Mouse (Mus musculus) inflammation-experienced regulatory T-cells, adult 6 months (primary cell): ENCODE results near the gene Methig1. TPM values are rescaled to one million over a fixed set of nuclear protein-coding genes. Genes with fewer than 3 reads are reported as not detected.
"Not testable (repeated sequence)": the region's sequence is repeated elsewhere in the genome, so short reads cannot be mapped to it uniquely, and the experiment has no call there.

Source experiments
- ATAC-seq: one replicate; pipeline ENCODE4 v1.8.0; 2017
- polyA plus RNA-seq, 3 experiments: library from polyadenylated mRNA; unstranded; fragments of 100-300 nt; shearing (Covaris generic); gene quantifications; one replicate each; pipeline ENCODE4 v1.2.1; 2017

Gene Methig1
- under 1 TPM in 1 of 3 experiments, not detected in 2; 0.36 TPM for polyA plus RNA-seq

DNA sequence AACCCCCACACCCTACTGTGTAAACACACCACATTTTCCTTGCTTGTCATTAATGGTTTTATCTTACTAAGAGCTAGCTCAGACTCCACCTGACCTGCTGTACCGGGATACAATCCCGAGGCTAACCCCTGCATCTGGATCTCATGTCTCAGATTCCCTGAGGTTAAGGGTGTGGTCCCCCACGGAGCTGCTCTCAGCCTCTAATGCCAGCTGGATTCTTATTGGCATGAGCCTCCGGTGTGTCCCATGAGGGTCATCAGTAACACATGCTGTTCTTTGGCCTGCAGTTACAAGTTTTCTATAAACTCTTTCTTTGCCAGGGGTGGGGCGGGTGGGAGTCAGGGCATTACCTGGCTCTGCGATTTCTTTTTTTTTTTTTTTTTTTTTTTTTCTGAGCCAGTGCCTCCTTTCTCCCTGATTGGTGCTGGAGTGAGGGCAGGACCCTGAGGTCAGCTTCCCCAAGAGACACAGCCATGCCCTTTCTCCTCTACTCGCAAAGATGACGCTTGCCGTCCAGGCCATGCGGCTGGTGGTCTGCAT is at the start of gene Methig1, which contains the start of gene Mettl7a2:
Gene Methig1 (plus strand): TSS at position 439 of the 540 bp plus-strand sequence.
Gene Mettl7a2 (plus strand): TSS at position 490 of the 540 bp plus-strand sequence.
- ATAC-seq, result no peak

DNA sequence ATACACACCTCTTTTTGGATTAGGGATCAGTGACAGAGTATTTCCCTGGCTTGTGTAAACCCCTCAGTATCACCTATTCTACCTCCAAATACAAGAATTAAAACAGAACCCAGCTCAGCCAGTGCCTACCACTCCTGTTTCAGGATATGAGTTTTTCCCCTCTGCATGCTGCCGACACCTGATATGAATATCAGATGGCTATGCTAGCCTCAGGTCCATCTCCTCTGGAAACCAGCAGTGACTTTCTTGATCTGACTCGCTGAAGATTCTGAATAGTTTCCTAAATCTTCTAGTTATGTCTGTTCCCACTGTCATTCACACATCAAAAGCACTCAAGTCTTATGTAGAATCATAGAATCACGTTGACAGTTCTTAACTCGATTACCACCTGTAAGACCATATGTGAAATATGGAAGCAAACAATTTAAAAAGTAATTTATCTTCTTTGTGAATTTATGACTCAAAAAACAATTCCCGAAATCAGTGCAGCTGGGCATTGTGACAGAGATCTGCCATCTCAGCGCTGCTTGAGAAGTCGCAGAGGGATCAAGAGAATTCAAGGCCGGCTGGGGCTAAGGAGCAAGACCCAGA is 49.4 kb upstream of the Methig1 start:
- ATAC-seq, result no peak

DNA sequence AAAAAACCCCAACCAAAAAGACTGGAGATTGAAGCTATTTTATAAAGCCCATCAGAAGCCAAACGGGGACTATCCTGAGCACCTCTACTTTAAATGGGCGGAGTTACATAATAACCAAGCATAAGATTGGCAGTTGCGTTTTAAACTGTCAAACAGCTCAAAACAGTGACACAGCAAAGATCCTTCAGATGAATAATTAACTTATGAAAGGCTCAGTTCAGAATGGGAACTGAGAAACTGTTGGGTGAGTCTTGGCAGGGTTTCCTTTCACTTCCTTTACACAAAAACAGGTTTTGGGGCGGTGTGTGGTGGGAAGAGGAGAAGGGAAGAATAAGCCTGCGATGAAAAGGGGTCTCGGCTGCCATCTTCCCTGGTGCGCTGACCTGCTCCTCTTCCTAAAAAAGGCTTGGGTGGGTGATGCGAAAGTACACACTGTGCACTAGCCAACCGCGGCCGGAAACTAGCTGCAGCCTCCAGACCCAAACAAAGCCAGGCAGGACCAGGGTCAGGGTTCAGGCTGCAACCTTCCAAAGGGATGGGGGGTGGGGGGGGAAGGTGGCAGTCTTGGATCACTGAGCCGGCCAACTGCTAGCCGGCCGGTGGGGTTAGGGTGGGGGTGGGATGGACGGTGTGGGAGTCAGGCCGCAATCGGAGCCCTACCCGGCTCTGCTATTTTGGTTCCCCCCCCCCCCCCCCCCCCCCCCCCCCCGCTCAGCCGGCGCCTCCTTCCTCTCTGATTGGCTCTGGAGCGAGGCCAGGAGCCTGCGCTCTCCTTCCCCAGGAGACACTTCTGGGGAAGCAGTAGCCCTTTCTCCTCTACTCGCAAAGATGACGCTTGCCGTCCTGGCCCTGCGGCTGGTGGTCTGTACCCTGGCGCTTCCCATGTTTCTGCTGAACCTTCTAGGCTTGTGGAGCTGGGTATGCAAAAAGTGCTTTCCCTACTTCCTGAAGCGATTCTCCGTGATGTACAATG is 48.6 kb upstream of the Methig1 start, which contains the start of gene Mettl7a1:
Gene Mettl7a1 (plus strand): TSS at position 122 of the 973 bp plus-strand sequence.
- ATAC-seq, result peak; percentile 72

DNA sequence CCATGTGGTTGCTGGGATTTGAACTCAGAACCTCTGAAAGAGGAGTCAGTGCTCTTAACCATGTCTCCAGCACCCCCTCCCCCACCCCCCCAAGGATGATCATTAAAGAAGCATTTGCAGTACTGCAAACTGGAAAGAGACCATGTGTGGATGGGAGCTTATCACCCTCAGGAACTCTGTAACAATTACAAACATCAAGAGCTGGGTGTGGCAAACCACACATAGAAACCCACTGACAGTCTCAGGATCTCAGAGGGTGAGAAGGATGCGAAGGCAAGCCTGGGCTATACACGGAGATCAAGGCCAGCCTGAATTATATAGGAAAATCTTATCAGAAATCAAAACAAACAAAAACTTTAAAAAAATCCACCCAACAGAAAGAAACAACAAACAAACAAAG is 46.7 kb upstream of the Methig1 start:
- ATAC-seq, result no peak

DNA sequence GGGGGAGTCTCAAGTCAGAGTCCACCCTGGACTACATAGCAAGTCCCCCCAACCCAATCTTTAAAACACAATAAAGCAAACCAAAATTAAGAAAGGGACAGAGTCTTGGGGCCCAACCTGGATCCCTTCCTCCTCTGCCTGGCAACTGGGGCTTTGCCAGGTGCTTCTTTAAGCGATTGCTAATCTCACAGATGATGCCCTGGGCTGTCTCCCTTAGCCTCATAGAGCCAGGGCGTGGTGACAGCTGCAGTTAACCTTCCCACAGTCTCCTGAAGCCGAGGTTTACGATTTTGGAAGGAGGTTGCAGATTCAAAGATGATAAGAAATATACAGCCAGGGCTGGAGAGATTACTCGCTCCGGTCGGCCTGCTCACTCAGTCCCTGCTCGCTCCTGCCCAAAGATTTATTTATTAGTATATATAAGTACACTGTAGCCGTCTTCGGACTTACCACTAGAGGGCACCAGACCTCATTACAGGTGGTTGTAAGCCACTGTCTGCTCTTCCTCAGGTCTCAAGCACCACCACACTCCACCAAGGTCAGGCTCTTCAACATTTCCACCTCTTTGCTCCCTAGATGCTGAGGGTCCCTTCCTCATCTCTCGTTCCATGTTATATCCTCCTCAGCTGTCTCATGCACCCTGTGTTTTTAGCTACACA is 45.4 kb upstream of the Methig1 start:
- peak; percentile 46 for ATAC-seq

DNA sequence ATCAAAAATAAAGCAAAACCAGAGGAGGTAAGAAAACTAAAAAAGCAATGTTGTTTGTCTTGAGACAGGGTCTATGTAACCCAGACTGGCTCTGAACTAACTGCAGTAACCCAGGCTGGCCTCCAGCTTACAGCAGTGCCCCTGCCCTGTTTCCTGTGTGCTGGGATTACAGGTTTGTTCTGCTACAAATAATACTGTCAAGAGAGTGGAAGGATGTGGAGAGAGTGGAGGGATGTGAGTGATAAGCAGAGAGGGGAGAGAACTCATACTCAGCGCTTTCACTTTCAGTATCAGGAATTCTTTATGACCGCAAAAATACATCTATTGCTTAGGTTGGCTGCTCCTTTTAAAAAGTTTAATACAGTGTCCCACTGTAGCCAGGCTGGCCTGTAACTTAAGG is 40.6 kb upstream of the Methig1 start:
- peak; percentile 90 for ATAC-seq

DNA sequence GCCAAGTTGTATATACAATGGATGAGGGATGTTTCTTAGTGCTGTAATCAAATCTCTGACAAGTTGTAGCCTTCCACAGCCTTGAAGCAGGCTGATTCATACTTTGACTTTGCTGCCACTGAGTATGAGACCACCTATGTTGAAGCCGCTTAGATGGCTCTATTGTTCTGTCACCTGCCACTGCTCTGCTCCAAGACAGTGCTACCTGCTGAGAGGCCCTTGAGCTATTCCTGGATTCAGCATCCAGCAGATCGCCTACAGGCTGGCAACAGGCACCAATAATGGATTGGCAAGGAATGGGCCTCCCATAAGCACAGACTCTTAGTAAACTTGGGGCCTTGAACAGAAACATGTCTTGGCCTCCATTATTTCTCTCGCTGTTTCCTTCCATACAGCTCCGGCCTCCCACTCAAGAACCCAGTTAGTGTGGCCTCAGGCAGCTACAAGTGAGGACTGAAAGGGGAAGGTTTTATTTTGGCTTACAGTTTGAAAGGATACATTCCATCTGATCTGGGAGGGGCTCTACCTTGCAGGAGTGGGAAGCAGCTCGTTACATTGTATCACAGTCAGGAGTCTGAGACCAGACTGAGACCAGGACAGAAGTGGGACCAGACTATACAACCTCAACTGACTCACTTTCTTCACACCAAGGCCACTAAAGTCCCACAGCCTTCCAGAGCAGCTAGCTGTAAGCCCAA is 38.4 kb upstream of the Methig1 start:
- no peak for ATAC-seq

DNA sequence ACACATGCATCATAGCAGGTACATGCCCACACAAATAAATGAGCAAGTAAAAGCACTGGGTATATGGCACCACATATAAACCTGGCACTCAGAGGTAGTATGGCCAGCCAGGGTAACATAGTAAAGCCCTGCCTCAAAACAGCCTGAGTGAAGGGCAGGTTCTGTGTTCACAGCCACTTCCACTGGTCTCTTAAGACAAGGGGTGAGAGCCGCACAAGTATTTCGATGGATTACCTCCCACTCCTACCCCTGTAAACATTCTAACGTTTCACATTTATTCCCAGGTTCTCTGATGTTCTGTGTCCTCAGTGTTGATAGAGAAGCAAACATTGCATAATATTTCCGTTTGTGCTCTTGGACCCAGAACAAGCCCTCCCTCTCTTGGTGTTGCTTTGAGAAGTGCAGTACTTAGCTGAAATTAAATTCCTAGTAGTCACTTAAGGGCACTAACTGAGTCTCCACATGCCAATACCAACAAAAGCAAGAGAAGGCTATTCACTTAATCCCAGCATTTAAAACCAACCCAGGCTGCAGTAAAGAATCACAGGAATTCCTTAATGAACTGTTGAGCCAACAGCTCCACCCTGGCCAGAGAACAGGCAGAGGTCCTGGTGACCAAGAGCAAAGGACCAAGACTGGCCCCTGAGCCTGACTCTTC is 34.8 kb upstream of the Methig1 start:
- ATAC-seq, result not testable (repeated sequence)

DNA sequence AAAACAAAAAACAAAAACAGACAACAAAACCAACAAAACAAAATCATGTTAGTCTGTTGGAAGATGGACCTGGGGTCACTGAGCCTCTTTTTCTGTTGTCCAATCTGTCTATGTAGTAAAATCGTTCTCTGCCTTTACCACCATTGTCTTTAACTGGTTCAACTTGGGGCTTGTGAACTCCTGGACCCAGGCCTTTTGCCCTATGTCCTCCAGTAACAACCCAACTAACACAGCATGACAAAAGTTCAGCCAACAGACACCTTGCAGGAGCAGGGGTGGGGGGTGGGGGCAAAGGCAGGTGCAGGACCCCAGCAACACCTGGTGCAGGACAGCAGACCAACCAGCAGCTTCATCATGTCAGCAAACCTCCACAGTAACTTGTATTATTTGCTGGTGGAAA is 33.1 kb upstream of the Methig1 start:
- no peak for ATAC-seq

DNA sequence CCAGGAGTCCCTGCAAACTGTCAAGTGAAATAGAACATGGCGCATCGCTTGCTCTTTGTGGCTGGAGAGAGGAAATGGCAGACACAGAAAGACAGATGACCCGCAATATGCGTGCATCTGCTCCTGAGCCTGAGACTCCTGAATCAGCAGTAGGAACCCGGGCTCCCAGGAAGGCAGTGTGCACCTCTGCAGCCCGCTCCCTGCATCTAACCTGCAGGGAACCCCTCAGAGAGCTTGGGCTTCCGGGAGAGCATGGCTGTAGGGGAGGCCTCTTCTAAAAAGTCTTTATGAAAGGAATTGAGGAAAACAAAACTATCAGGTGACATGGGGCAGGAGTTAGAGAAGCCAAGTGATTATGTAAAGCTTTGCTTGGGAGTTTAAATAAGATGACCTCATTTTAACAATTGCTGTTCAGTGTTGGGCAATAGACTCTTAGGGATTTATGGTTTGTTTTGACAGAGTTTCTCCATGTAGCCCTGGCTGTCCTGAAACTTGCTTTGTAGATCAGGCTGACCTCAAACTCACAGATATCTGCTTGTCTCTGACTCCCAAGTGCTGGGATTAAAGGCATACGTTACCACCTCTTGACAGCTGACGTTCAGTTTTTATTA is 32.5 kb upstream of the Methig1 start:
- no peak for ATAC-seq

DNA sequence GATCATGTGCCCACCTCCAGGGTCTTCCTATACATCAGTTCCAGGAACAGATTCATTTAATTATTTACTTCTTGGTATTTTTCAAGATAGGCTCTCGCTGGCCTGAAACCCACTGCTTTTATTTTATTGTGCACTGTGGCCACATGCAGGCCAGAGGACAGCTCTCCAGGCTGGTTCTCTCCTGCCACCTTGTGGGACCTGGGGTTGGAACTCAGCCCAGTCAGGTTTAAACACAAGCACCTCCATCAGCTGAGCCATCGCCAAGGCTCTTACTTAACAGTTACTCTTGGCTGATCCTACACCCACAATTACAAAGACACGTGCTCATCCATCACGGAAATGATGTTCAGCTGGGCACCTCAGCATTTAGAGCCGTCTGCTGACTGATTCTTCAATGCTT is 31.8 kb upstream of the Methig1 start:
- no peak for ATAC-seq

DNA sequence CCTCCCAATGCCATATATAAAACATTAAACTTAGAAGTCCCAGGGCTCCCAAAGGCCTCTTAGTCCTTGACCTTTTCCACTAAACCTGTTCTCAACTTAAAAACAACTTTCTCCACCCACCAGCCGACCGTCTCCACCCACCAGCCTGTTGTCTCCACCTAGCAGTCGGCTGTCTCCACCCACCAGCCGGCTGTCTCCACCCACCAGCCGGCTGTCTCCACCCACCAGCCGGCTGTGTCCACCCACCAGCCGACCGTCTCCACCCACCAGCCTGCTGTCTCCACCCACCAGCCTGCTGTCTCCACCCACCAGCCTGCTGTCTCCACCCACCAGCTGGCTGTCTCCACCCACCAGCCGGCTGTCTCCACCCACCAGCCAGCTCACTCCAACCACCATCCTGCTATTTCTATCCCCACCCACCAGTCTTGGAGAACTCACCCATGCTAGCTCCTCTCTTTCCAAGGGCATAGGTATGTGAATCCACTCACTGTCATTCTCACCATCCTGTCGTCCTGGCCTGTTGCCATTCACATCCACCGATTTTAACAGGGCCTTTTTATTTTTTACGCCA is 28.8 kb upstream of the Methig1 start:
- ATAC-seq, result no peak

DNA sequence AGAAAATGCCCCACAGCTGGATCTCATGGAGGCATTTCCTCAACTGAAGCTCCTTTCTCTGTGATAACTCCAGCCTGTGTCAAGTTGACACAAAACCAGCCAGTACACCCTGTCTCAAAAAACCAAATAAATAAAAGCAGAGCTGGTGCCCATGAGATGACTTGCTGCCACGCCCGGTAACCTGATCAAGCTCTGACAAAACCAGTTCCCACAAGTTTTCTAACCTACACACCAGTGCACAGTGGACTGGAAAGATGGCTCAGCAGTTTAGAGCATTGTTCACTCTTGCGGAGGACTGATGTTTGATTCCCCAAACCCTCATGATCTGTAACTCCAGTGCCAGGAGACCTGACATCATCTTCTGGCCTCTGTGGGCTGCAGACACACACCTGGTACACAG is 27.7 kb upstream of the Methig1 start:
- no peak for ATAC-seq

DNA sequence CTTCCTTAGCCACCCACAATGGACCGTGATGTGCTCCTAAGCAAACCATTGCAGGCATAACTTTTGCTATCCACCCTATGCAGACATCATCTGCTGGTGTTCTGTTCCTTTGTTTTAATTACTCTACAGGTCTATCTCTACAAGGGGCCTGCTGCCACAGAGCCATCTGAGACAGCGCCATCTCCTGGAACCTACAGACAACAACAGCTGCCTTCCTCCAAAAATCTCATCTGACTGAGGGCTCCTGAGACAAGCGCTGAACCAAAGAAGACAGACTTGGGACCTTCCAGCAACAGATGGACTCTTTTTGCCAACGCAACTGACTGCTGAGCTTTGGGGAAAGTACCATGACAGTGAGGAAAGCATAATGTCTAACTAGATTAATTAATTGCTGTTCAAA is 24.9 kb upstream of the Methig1 start:
- ATAC-seq, result not testable (repeated sequence)

DNA sequence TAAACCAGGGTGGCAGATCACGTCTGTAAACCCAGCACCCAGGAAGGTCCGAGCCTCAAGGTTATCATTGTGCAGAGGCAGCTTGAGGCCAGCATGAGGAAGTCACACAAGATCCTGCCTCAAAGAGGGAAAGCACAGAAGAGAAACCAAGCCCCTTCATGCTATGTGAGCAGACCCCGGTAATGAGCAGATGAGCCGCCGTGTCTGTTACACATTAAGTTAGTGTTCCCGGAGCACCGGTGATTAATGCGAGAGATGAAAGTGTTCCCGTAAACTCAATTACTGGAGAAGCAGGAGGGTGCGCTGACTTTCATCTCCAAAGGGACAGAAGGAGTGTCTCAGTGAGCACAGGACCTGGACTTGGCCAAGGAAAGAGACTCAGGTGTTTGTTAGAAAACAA is 23.6 kb upstream of the Methig1 start:
- ATAC-seq, result not testable (repeated sequence)

DNA sequence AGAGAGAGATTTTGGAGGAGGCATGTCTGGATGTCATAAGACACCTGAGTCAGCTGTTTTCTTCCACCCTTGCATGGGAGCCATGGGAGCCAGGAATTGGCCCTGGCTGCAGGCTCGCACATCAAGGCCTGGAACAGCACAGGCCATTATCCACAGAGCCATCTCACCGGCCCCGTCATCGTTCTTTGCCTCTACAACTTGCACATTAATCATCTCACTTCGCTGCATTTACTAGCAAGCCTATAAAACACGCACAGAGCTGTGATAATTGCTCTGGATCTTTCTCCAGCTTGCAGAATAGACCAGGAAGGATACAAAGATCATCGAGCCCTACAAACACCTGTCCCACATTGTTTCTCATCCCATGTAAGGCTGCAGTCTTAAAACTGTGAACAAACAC is 22.2 kb upstream of the Methig1 start:
- no peak for ATAC-seq

DNA sequence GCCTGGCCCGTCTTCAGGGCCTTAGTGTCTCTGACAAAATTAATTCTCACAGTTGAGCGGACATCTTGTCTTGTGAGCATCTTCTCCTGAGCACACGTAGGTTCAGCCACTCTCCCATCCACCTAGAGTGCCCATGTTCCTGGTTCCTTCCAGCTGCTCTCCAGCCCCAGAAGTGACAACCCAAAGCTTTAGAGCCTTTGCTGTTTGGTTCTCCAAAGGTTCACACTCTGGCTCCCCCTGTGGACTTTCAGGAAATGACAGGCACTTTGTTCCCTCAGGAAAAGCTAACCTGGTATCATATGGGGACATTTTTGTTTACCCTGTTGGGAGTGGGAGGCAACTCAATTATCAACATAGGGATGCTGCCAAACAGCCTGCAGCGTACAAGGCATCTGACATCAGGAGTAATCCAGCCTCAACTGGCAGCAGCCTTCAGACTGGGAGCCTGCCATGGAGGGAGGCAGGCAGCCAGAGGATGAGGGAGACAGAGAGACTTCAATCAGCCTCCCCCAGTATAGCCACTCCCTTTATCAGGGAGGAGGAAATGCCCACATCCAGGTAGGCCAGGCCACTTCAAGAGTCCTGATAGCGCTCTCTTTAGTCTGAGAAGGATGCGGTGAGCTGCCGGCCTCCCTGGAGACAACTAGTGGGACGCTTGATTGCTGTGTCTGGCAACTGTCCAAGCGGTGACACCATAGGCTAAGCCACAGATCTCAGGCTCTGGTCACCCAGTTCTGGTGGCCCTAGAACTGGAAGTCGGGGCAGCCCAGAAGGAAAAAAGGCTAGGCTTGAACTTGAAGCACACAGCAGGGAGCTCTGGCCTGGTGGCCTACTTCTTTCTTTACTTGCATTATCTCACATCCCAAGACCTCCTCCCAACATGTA is 20.6 kb upstream of the Methig1 start:
- ATAC-seq, result not testable (repeated sequence)

DNA sequence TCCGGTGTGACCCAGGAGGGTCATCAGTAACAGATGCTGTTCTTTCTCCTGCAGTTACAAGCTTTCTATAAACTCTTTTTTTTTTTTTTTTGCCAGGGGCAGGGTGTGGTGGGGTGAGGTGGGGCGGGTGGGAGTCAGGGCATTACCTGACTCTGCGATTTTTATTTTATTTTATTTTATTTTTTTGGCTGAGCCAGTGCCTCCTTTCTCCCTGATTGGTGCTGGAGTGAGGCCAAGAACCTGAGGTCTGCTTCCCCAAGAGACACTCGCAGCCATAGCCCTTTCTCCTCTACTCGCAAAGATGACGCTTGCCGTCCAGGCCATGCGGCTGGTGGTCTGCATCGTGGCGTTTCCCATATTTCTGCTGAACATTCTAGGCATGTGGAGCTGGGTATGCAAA is 18.3 kb upstream of the Methig1 start, which contains the start of gene Mettl7a3:
Gene Mettl7a3 (plus strand): TSS at position 301 of the 400 bp plus-strand sequence.
- no peak for ATAC-seq

DNA sequence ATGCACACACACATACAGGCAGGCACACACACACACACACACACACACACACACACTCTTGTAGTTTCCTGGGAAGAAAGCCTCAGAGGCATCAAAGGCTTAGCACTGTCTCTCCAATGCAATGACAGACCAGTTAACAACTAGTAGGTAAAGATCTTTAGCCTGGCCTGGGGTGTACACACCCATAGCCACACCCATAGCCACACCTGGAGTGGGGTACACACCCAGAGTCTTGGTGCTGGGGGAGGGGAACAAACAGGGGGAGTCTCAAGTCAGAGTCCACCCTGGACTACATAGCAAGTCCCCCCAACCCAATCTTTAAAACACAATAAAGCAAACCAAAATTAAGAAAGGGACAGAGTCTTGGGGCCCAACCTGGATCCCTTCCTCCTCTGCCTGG is 15.6 kb upstream of the Methig1 start:
- not testable (repeated sequence) for ATAC-seq

DNA sequence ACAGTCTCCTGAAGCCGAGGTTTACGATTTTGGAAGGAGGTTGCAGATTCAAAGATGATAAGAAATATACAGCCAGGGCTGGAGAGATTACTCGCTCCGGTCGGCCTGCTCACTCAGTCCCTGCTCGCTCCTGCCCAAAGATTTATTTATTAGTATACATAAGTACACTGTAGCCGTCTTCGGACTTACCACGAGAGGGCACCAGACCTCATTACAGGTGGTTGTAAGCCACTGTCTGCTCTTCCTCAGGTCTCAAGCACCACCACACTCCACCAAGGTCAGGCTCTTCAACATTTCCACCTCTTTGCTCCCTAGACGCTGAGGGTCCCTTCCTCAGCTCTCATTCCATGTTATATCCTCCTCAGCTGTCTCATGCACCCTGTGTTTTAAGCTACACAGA is 15.1 kb upstream of the Methig1 start:
- not testable (repeated sequence) for ATAC-seq
